Mouse (Mus musculus) C2C12 (cell line): ENCODE results near the gene Cox20. TPM values are rescaled to one million over a fixed set of nuclear protein-coding genes. Genes with fewer than 3 reads are reported as not detected.

Experiments used
- H3K27me3 ChIP-seq: one replicate; pipeline ENCODE4 v1.6.1; 2011; ENCODE audit not compliant: control insufficient read depth, insufficient read depth, insufficient read length
- H3K36me3 ChIP-seq: one replicate; pipeline ENCODE4 v1.6.1; 2011; ENCODE audit not compliant: control insufficient read depth, insufficient read depth
- H3K4me3 ChIP-seq: one replicate; pipeline ENCODE4 v1.5.1; 2011; ENCODE audit warnings: mild to moderate bottlenecking, control low read depth; ENCODE audit not compliant: poor library complexity, insufficient read depth, severe bottlenecking
- H3K79me2 ChIP-seq: one replicate; pipeline ENCODE4 v1.6.1; 2011; ENCODE audit not compliant: control insufficient read depth, insufficient read depth
- H3K79me3 ChIP-seq: one replicate; pipeline ENCODE4 v1.6.1; 2011; ENCODE audit warnings: low read depth, control low read depth
- H3ac ChIP-seq: one replicate; pipeline ENCODE3; 2011; ENCODE audit warnings: low read depth; ENCODE audit not compliant: control insufficient read depth, insufficient read length
- CEBPB ChIP-seq: IDR thresholded peaks from one replicate; pipeline ENCODE4 v1.6.1; 2011; ENCODE audit warnings: low read depth, mild to moderate bottlenecking, control low read depth, moderate library complexity
- CTCF ChIP-seq: IDR thresholded peaks from one replicate; pipeline ENCODE4 v1.5.1; 2011; ENCODE audit not compliant: control insufficient read depth, insufficient read depth, insufficient read length
- FOSL1 ChIP-seq: IDR thresholded peaks from one replicate; pipeline ENCODE4 v1.8.0; 2011; ENCODE audit warnings: mild to moderate bottlenecking, low read length; ENCODE audit not compliant: poor library complexity, insufficient read depth, severe bottlenecking
- MAX ChIP-seq: IDR thresholded peaks from one replicate; pipeline ENCODE4 v1.6.1; 2011; ENCODE audit warnings: mild to moderate bottlenecking, control low read depth
- MYOD1 ChIP-seq: IDR thresholded peaks from one replicate; pipeline ENCODE4 v1.6.1; 2011; ENCODE audit warnings: low read depth; ENCODE audit not compliant: control insufficient read depth, insufficient read length
- MYOG ChIP-seq: IDR thresholded peaks from one replicate; pipeline ENCODE4 v1.6.1; 2011; ENCODE audit not compliant: control insufficient read depth, insufficient read length; ENCODE audit errors: extremely low read depth
- USF1 ChIP-seq: IDR thresholded peaks from one replicate; pipeline ENCODE4 v1.6.1; 2011; ENCODE audit warnings: low read depth, mild to moderate bottlenecking, control low read depth, moderate library complexity
- polyA plus RNA-seq: library from polyadenylated mRNA; unstranded; fragments of >200 nt; fragmentation: generic; extraction: Trizol; gene quantifications from one replicate; pipeline ENCODE4 v1.2.1, GENCODE M21; 2012; ENCODE audit warnings: missing spikeins

The Cox20 gene
- polyA plus RNA-seq, 1 experiment = 40.8 TPM

DNA sequence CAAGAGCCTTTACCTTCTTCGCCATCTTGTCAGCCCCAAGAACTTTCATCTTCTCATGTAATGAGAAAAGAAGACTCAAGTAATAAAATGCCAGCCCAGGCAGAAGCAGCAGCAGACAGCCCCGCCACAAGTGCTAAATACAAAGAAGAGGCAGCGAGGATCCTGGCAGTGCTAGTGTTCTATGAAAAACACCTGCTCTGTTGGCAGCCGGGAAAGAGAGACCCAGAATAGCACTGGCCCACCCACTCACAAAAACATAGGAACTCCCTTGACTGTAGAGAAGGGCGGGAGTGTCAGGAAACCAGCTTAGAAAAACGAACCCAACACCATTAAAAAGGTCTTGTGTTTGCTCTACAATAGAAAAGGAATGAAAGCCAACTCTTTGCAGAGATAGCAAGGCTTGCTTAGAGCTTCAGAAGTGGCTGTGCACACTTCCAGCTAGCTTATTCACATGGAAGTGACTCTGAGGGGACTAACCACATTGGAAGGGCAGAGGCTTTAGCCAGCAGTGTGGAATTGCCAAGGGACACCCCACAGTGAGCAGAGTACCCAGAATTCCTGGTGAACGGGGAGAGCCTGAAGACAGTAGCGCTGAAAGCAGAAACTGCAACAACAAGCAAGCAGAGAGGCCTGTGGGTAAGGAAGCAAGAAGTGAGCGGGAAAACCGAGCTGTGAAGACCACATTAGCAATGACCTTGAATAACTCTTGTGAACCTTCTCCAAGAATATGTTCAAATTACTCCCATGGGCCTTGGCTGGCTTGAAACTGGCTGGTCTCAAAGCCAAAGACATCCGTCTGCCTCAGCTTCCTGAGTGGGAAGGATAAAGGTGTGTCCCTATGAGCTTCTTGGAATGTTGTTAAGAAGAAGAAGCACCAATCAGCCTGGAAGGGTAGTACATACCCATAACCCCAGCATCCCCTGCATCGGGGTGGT lies 39.1 kb downstream of the Cox20 start:
- Histone ChIP-seq H3K4me3 (no peak overlapping the region), H3K27me3 (no peaks in the 10 kb centered on the region), H3K79me2 (no peaks in the 10 kb centered on the region), H3K79me3 (no peaks in the 10 kb centered on the region), H3ac (no peak overlapping the region), H3K36me3 (no peaks in the 10 kb centered on the region)
- TF ChIP-seq MYOD1 (no peak), MYOG (no peak), MAX (no peak), FOSL1 (no peak), CTCF (no peak), CEBPB (no peak), USF1 (no peak)

DNA sequence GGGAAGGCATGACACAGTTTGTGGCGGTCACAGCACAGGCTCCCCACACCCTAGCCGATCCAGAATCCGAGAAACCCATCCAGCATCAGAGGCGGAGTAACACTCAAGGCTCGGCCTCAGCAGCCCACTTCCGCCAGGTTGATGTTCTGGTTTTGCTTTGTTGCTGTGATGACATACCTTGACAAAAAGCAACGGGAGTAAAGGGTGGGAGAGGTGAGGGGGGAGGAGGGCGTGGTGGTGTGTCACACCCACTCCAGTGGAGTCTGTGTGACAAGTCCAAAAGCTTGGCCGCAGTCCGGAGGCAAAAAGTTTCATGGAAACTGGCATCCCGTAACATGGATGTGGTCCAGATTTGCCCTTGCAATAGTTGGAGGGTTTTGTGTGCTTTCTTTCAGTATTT lies 41.3 kb downstream of the Cox20 start:
- H3K79me2 ChIP-seq = no peaks in the 10 kb centered on the region
- H3K27me3 ChIP-seq = no peaks in the 10 kb centered on the region
- no peak overlapping the region for H3K4me3 ChIP-seq
- H3ac ChIP-seq = no peak overlapping the region
- H3K36me3 ChIP-seq = no peaks in the 10 kb centered on the region
- TF ChIP-seq CEBPB = no peak
- no peak for TF ChIP-seq MAX
- no peak for TF ChIP-seq MYOD1
- TF ChIP-seq USF1 = no peak
- TF ChIP-seq MYOG = no peak
- TF ChIP-seq FOSL1 = no peak
- H3K79me3 ChIP-seq = no peaks in the 10 kb centered on the region

DNA sequence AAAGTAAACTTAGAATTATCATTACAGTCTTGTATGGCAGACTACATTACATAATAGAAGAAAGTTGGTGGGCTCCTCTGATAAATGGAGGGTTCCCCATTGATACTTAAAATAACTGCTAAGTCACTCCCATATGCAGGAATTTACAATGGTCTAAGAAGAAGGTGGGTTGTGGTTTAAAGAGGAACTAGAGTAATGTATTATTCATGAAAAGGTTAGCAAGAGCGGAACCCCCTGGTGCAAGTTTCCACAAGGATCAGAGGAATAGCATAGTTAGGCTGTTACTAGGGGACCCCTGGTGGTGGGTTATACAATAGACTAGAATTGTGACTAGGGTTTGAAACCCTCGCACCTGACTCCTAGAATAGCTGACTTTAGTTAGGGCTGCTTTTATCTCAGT lies 41.8 kb downstream of the Cox20 start:
- H3K36me3 ChIP-seq = no peaks in the 10 kb centered on the region
- H3K79me3 ChIP-seq = no peaks in the 10 kb centered on the region
- H3K27me3 ChIP-seq = no peaks in the 10 kb centered on the region
- no peak overlapping the region for H3K4me3 ChIP-seq
- no peak overlapping the region for H3ac ChIP-seq
- TF ChIP-seq CTCF (no peak), USF1 (no peak), MAX (no peak), FOSL1 (no peak)
- no peaks in the 10 kb centered on the region for H3K79me2 ChIP-seq

DNA sequence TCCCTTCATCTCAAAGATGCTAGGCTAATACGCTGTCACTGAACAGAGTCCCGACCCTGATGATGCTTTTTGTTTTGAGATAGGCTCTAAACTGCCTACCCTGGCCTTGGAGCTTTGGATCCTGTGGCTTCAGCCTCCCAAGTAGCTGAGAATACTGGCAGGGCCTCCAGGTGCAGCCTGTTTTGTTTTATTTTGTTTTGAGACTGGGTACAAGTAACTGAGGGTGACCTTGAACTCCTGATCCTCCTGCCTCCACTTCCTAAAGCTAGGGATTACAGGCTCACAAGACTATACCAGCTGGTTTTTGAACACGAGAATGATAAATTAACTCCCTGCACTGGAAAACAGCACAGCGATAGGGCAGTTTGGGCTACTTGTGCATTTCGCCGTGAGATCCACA lies 46.2 kb downstream of the Cox20 start:
- Histone ChIP-seq H3K4me3 (no peak overlapping the region), H3K79me3 (no peaks in the 10 kb centered on the region), H3ac (no peak overlapping the region), H3K27me3 (no peaks in the 10 kb centered on the region), H3K79me2 (no peaks in the 10 kb centered on the region), H3K36me3 (no peaks in the 10 kb centered on the region)
- TF ChIP-seq CEBPB = no peak
- TF ChIP-seq USF1 = no peak
- no peak for TF ChIP-seq CTCF

DNA sequence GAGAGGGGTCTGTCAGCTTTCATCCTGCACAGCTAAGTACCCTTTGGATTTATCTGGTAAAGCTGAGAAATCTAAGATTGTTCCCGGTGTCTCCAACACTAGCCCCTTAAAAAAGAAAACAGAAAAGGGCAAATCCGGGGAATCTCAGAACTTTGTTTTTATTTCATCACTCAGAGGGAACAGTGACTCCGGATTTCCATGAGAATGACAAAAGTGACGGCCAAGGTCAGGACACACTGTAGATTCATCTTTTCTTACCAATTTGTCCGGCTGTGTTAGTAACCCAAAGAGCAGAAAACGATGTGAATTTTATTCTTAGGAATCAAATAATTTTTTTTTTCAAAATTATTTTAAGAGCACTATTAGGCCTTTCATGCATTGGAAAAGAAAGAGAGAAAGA lies 49.2 kb downstream of the Cox20 start:
- no peak for TF ChIP-seq MYOG
- TF ChIP-seq CTCF = no peak
- TF ChIP-seq CEBPB = no peak
- TF ChIP-seq FOSL1 = no peak
- Histone ChIP-seq H3K36me3 (no peaks in the 10 kb centered on the region), H3K4me3 (no peak overlapping the region), H3K79me2 (no peaks in the 10 kb centered on the region), H3K27me3 (no peaks in the 10 kb centered on the region), H3K79me3 (no peaks in the 10 kb centered on the region), H3ac (no peak overlapping the region)

GRCm38 (mm10) chr1:178368548-178369271 lies 49.8 kb downstream of the Cox20 start:
- peak overlapping the region; percentile 69 for H3ac ChIP-seq
- peak overlapping the region; percentile 36 for H3K4me3 ChIP-seq
- H3K79me2 ChIP-seq = no peaks in the 10 kb centered on the region
- H3K27me3 ChIP-seq = no peaks in the 10 kb centered on the region
- TF ChIP-seq MYOD1 (no peak), USF1 (peak; percentile 90), MAX (peak; percentile 81), CEBPB (no peak), CTCF (no peak)
- H3K79me3 ChIP-seq = no peaks in the 10 kb centered on the region
- H3K36me3 ChIP-seq = no peaks in the 10 kb centered on the region
